Mouse (Mus musculus) kidney, adult 2 months (tissue): ENCODE data around the gene Nsg2. TPM values are rescaled to one million over a fixed set of nuclear protein-coding genes. Genes with fewer than 3 reads are reported as not detected.

ENCODE experiments used
- DNase-seq: peaks from one replicate; pipeline ENCODE4 v3.0.0; 2021
- H3K27ac ChIP-seq: fragments of 200-500 bp; 2 replicates; pipeline ENCODE4 v1.5.1; 2012; ENCODE audit warnings: low read depth, low read length, control low read depth, inconsistent platforms; ENCODE audit not compliant: insufficient read depth
- H3K27me3 ChIP-seq: fragments of 200-500 bp; replicated peaks from 2 replicates; pipeline ENCODE4 v1.6.1; 2012; ENCODE audit warnings: mild to moderate bottlenecking, moderate library complexity, low read length, inconsistent platforms; ENCODE audit not compliant: control insufficient read depth, insufficient read depth
- H3K36me3 ChIP-seq: fragments of 200-500 bp; 2 replicates; pipeline ENCODE4 v1.6.1; 2012; ENCODE audit warnings: mild to moderate bottlenecking, moderate library complexity, low read length, inconsistent platforms; ENCODE audit not compliant: control insufficient read depth, insufficient read depth
- H3K4me1 ChIP-seq: fragments of 200-500 bp; 2 replicates; pipeline ENCODE4 v1.6.1; 2011; ENCODE audit warnings: low read length; ENCODE audit not compliant: control insufficient read depth, insufficient read depth
- H3K4me3 ChIP-seq: fragments of 200-500 bp; 2 replicates; pipeline ENCODE4 v1.5.1; 2011; ENCODE audit warnings: mild to moderate bottlenecking, low read depth, low read length, control low read depth; ENCODE audit not compliant: insufficient read depth
- CTCF ChIP-seq: fragments of 200-500 bp; conservative IDR thresholded peaks from 2 replicates; pipeline ENCODE4 v1.5.1; 2011; ENCODE audit warnings: low read depth, mild to moderate bottlenecking, control low read depth, low read length, moderate library complexity, mixed read lengths; ENCODE audit not compliant: insufficient read depth, insufficient read length
- POLR2A ChIP-seq: fragments of 200-500 bp; IDR thresholded peaks from one replicate; pipeline ENCODE4 v1.6.1; 2011; ENCODE audit warnings: low read depth, low read length, control low read depth
- WGBS: fragments of 180-500 bp; shearing (Covaris S2); methylation state at CpG from one replicate; pipeline ENCODE4 v1.1.7; 2018; 5-methylcytosine and 5-hydroxymethylcytosine counted together
- polyA plus RNA-seq: library from polyadenylated mRNA; depleted of rRNA; stranded (reverse); fragments of >200 nt; gene quantifications from 2 replicates; pipeline ENCODE4 v1.2.3, GENCODE M21; 2012; rRNA removed

Gene Nsg2
- polyA plus RNA-seq, 1 experiment = 4.0 TPM

DNA sequence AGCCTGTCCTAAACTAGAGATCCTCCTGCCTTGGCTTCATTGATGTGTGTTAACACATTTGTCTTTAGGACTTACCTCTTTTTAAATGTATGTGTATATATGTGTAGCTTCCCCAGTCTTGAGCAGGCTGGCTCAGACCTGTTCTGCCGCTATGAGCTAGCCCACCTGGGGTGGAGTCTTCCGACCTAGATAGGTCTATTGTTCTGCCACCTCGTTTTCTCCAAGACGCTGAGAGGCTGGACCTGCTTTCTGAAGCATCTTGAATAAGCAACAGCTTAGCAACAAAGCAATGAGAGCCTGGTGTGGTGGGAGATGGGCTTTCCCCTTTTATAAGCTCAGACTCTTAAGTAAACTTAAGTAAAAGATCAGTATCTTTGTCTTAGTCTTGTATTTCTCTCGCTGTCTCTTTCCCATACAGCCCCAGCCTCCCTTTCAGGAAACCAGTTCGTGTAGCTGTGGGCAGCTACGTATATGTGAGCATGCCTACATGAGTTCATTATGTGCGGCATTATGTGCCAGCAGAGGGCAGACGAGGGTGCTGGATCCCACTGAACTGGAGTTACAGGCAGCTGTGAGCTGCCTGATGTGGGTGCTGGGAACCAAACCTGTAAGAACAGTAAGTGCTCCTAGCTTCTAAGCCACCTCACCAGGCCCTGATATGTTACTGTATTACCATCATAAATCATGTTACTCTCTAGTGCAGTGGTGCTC is 104.3 kb downstream of the Nsg2 start:
- no peak for TF ChIP-seq CTCF
- DNase-seq = no peak
- 83% methylated on average over 9 of the region's 9 CpGs for WGBS
- Histone ChIP-seq H3K4me1 (no peaks in the 10 kb centered on the region), H3K27ac (no peak overlapping the region), H3K4me3 (no peak overlapping the region), H3K27me3 (no peaks in the 10 kb centered on the region), H3K36me3 (no peaks in the 10 kb centered on the region)

GRCm38 (mm10) chr11:32105750-32106646 is 105.7 kb downstream of the Nsg2 start:
- no peak overlapping the region for H3K27ac ChIP-seq
- H3K4me3 ChIP-seq = no peak overlapping the region
- no peaks in the 10 kb centered on the region for H3K4me1 ChIP-seq
- no peaks in the 10 kb centered on the region for H3K27me3 ChIP-seq
- TF ChIP-seq CTCF = no peak; the same call in 1 of the 2 replicates
- TF ChIP-seq POLR2A = no peak
- H3K36me3 ChIP-seq = no peaks in the 10 kb centered on the region
- DNase-seq = no peak
- 43% methylated on average over 10 of the region's 10 CpGs for WGBS

DNA sequence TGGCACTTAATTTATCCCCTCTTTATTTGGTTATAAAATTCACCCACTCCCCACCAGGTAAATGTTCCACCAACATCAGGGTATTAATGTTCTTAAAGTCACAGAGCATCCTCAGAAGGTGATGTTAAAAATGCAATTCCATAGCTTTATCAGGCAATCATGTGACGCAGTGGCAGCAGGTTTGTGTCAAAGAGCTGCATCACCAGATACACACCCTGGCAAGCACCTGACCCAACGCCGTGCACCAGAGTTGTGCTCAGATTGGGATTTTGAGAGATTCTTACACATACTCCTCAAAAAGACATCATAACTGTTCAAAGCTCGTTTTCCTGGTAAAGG is 106.4 kb downstream of the Nsg2 start:
- Histone ChIP-seq H3K27ac (no peak overlapping the region), H3K27me3 (no peaks in the 10 kb centered on the region), H3K4me3 (no peak overlapping the region), H3K36me3 (no peaks in the 10 kb centered on the region), H3K4me1 (no peaks in the 10 kb centered on the region)
- DNase-seq = no peak
- 86% methylated on average over 4 of the region's 4 CpGs for WGBS
- TF ChIP-seq POLR2A (no peak), CTCF (no peak)

GRCm38 (mm10) chr11:32108441-32108840 is 108.2 kb downstream of the Nsg2 start:
- Histone ChIP-seq H3K27me3 (no peaks in the 10 kb centered on the region), H3K36me3 (no peaks in the 10 kb centered on the region), H3K4me1 (no peaks in the 10 kb centered on the region), H3K27ac (no peak overlapping the region), H3K4me3 (no peak overlapping the region)
- DNase-seq = no peak
- TF ChIP-seq POLR2A (no peak), CTCF (no peak)
- 82% methylated on average over 8 of the region's 8 CpGs for WGBS

Other genes starting within 250 kb of the Nsg2 start
- gene Cpeb4, start 128.3 kb upstream of the Nsg2 start, polyA plus RNA-seq = 27.2 and 30.0 TPM in 2 replicates
- gene 4930524B15Rik, start 34.9 kb upstream of the Nsg2 start, polyA plus RNA-seq = not detected in 2 replicates
- 0.05 and 0.58 TPM in 2 replicates for gene Il9r, start 199.8 kb downstream of the Nsg2 start, polyA plus RNA-seq
- gene Snrnp25, start 205.0 kb downstream of the Nsg2 start, polyA plus RNA-seq = 16.1 and 19.5 TPM in 2 replicates
- gene Rhbdf1, start 221.8 kb downstream of the Nsg2 start, polyA plus RNA-seq = 81.7 and 110 TPM in 2 replicates
- 12.5 and 13.4 TPM in 2 replicates for gene Mpg, start 226.0 kb downstream of the Nsg2 start, polyA plus RNA-seq